Mouse (Mus musculus) forebrain, embryonic 16.5 days (tissue): Measurements from ENCODE around the gene Gm595. TPM values are rescaled to one million over a fixed set of nuclear protein-coding genes. Genes with fewer than 3 reads are reported as not detected.

Experiments
- polyA plus RNA-seq: library from polyadenylated mRNA; unstranded; fragments of >200 nt; fragmentation: Nextera tagmentation; extraction: Ambion mirVana; gene quantifications from 2 replicates; pipeline ENCODE4 v1.2.1, GENCODE M21; 2015

Gm595 gene
- polyA plus RNA-seq, 1 experiment from 2014 or later: not detected

Other genes with a start within 250 kb of the Gm595 start
- not detected in 2 replicates for gene Gpr119, start 203.2 kb downstream of the Gm595 start, polyA plus RNA-seq
- 22.6 and 23.3 TPM in 2 replicates for gene Rbmx2, start 182.7 kb downstream of the Gm595 start, polyA plus RNA-seq